Mouse (Mus musculus): ENCODE measurements around the gene Map4k1. TPM values are rescaled to one million over a fixed set of nuclear protein-coding genes. Genes with fewer than 3 reads are reported as not detected.

Gene Map4k1
- total RNA-seq (2017), result 63.0 and 69.6 TPM in 2 replicates

- ATAC-seq (replicated peaks in 1 of 2; ENCODE audit: insufficient read depth in 1 of 2, low FRiP score in 2 of 2, low TSS enrichment in 1 of 2, low read depth in 1 of 2, poor library complexity in 2 of 2, severe bottlenecking in 2 of 2), result peak; percentile 91 to 93
Observed at GRCm38 (mm10) chr7:28981651-28982273, at the start of gene Map4k1, which contains the start of gene Eif3k. Gene Map4k1, plus strand, starts transcription at chr7:28982050. Gene Eif3k, minus strand, starts transcription at chr7:28981864.

- no peak for ATAC-seq (replicated peaks in 1 of 2; ENCODE audit: insufficient read depth in 1 of 2, low FRiP score in 2 of 2, low TSS enrichment in 1 of 2, low read depth in 1 of 2, poor library complexity in 2 of 2, severe bottlenecking in 2 of 2)
Observed at GRCm38 (mm10) chr7:28932421-28933041, 49.3 kb upstream of the Map4k1 start.

GRCm38 (mm10) chr7:28933825-28934224 lies 48.0 kb upstream of the Map4k1 start:
- ATAC-seq (replicated peaks in 1 of 2; ENCODE audit: insufficient read depth in 1 of 2, low FRiP score in 2 of 2, low TSS enrichment in 1 of 2, low read depth in 1 of 2, poor library complexity in 2 of 2, severe bottlenecking in 2 of 2), result no peak

GRCm38 (mm10) chr7:28936787-28937186 lies 45.1 kb upstream of the Map4k1 start:
- no peak for ATAC-seq (replicated peaks in 1 of 2; ENCODE audit: insufficient read depth in 1 of 2, low FRiP score in 2 of 2, low TSS enrichment in 1 of 2, low read depth in 1 of 2, poor library complexity in 2 of 2, severe bottlenecking in 2 of 2)

GRCm38 (mm10) chr7:28938654-28939053 lies 43.2 kb upstream of the Map4k1 start:
- ATAC-seq (replicated peaks in 1 of 2; ENCODE audit: insufficient read depth in 1 of 2, low FRiP score in 2 of 2, low TSS enrichment in 1 of 2, low read depth in 1 of 2, poor library complexity in 2 of 2, severe bottlenecking in 2 of 2), result no peak

GRCm38 (mm10) chr7:28939418-28940183 lies 42.2 kb upstream of the Map4k1 start:
- no peak for ATAC-seq (replicated peaks in 1 of 2; ENCODE audit: insufficient read depth in 1 of 2, low FRiP score in 2 of 2, low TSS enrichment in 1 of 2, low read depth in 1 of 2, poor library complexity in 2 of 2, severe bottlenecking in 2 of 2)

GRCm38 (mm10) chr7:28941129-28941528 lies 40.7 kb upstream of the Map4k1 start:
- no peak for ATAC-seq (replicated peaks in 1 of 2; ENCODE audit: insufficient read depth in 1 of 2, low FRiP score in 2 of 2, low TSS enrichment in 1 of 2, low read depth in 1 of 2, poor library complexity in 2 of 2, severe bottlenecking in 2 of 2)

GRCm38 (mm10) chr7:28941542-28941941 lies 40.3 kb upstream of the Map4k1 start:
- no peak for ATAC-seq (replicated peaks in 1 of 2; ENCODE audit: insufficient read depth in 1 of 2, low FRiP score in 2 of 2, low TSS enrichment in 1 of 2, low read depth in 1 of 2, poor library complexity in 2 of 2, severe bottlenecking in 2 of 2)

- no peak; a peak in 1 of 4 replicates for ATAC-seq (replicated peaks in 1 of 2; ENCODE audit: insufficient read depth in 1 of 2, low FRiP score in 2 of 2, low TSS enrichment in 1 of 2, low read depth in 1 of 2, poor library complexity in 2 of 2, severe bottlenecking in 2 of 2)
Observed at GRCm38 (mm10) chr7:28943451-28944180, 38.2 kb upstream of the Map4k1 start.

GRCm38 (mm10) chr7:28944756-28945415 lies 37.0 kb upstream of the Map4k1 start:
- no peak for ATAC-seq (replicated peaks in 1 of 2; ENCODE audit: insufficient read depth in 1 of 2, low FRiP score in 2 of 2, low TSS enrichment in 1 of 2, low read depth in 1 of 2, poor library complexity in 2 of 2, severe bottlenecking in 2 of 2)

- ATAC-seq (replicated peaks in 1 of 2; ENCODE audit: insufficient read depth in 1 of 2, low FRiP score in 2 of 2, low TSS enrichment in 1 of 2, low read depth in 1 of 2, poor library complexity in 2 of 2, severe bottlenecking in 2 of 2), result no peak
Observed at GRCm38 (mm10) chr7:28945416-28946270, 36.2 kb upstream of the Map4k1 start.

- no peak for ATAC-seq (replicated peaks in 1 of 2; ENCODE audit: insufficient read depth in 1 of 2, low FRiP score in 2 of 2, low TSS enrichment in 1 of 2, low read depth in 1 of 2, poor library complexity in 2 of 2, severe bottlenecking in 2 of 2)
Observed at GRCm38 (mm10) chr7:28946271-28946610, 35.6 kb upstream of the Map4k1 start.

GRCm38 (mm10) chr7:28948746-28949145 lies 33.1 kb upstream of the Map4k1 start:
- no peak for ATAC-seq (replicated peaks in 1 of 2; ENCODE audit: insufficient read depth in 1 of 2, low FRiP score in 2 of 2, low TSS enrichment in 1 of 2, low read depth in 1 of 2, poor library complexity in 2 of 2, severe bottlenecking in 2 of 2)

- no peak for ATAC-seq (replicated peaks in 1 of 2; ENCODE audit: insufficient read depth in 1 of 2, low FRiP score in 2 of 2, low TSS enrichment in 1 of 2, low read depth in 1 of 2, poor library complexity in 2 of 2, severe bottlenecking in 2 of 2)
Observed at GRCm38 (mm10) chr7:28949298-28949697, 32.6 kb upstream of the Map4k1 start.

GRCm38 (mm10) chr7:28950346-28951037 lies 31.4 kb upstream of the Map4k1 start:
- no peak for ATAC-seq (replicated peaks in 1 of 2; ENCODE audit: insufficient read depth in 1 of 2, low FRiP score in 2 of 2, low TSS enrichment in 1 of 2, low read depth in 1 of 2, poor library complexity in 2 of 2, severe bottlenecking in 2 of 2)

- no peak for ATAC-seq (replicated peaks in 1 of 2; ENCODE audit: insufficient read depth in 1 of 2, low FRiP score in 2 of 2, low TSS enrichment in 1 of 2, low read depth in 1 of 2, poor library complexity in 2 of 2, severe bottlenecking in 2 of 2)
Observed at GRCm38 (mm10) chr7:28951764-28952163, 30.1 kb upstream of the Map4k1 start.

All from hematopoietic stem cell, adult 5-6 weeks (primary cell).